Mouse (Mus musculus) hindbrain, postnatal 0 days (tissue): ENCODE data around the gene Cntd1. TPM values are rescaled to one million over a fixed set of nuclear protein-coding genes. Genes with fewer than 3 reads are reported as not detected.
A peak's percentile ranks its signal among the peaks of the same experiment; 100 is the strongest.

Experiments used
- ATAC-seq: fragments of 200-750 bp; cut with Nextera tagmentation; 2 replicates; pipeline ENCODE4 v1.8.0; 2017; ENCODE audit warnings: mild to moderate bottlenecking, moderate TSS enrichment, moderate library complexity
- DNase-seq: peaks from one replicate; pipeline ENCODE4 v3.0.0-alpha.2; 2015; ENCODE audit warnings: low spot score
- H3K27ac ChIP-seq: fragments of 300-500 bp; sonication (generic); 2 replicates; pipeline ENCODE4 v1.5.1; 2014; ENCODE audit warnings: mild to moderate bottlenecking
- H3K27me3 ChIP-seq: fragments of 300-500 bp; sonication (generic); 2 replicates; pipeline ENCODE4 v1.6.1; 2014; ENCODE audit warnings: low read length, mixed read lengths; ENCODE audit not compliant: insufficient read depth
- H3K36me3 ChIP-seq: fragments of 300-500 bp; sonication (generic); 2 replicates; pipeline ENCODE4 v1.6.1; 2014; ENCODE audit warnings: low read length, mixed read lengths; ENCODE audit not compliant: insufficient read depth
- H3K4me1 ChIP-seq: fragments of 300-500 bp; sonication (generic); 2 replicates; pipeline ENCODE4 v1.6.1; 2014; ENCODE audit warnings: antibody characterized with exemption, low read length, mixed read lengths; ENCODE audit not compliant: insufficient read depth
- H3K4me2 ChIP-seq: fragments of 300-500 bp; sonication (generic); 2 replicates; pipeline ENCODE4 v1.6.1; 2014; ENCODE audit warnings: low read depth, mild to moderate bottlenecking, low read length, moderate library complexity, mixed read lengths
- H3K4me3 ChIP-seq: fragments of 300-500 bp; sonication (generic); 2 replicates; pipeline ENCODE4 v1.5.1; 2014; ENCODE audit warnings: low read length
- H3K9ac ChIP-seq: fragments of 300-500 bp; sonication (generic); replicated peaks from 2 replicates; pipeline ENCODE4 v1.6.1; 2014; ENCODE audit warnings: mild to moderate bottlenecking, low read length, moderate library complexity, mixed read lengths
- H3K9me3 ChIP-seq: fragments of 300-500 bp; sonication (generic); 2 replicates; pipeline ENCODE4 v1.6.1; 2016; ENCODE audit warnings: low read length, mixed read lengths
- CTCF ChIP-seq: IDR thresholded peaks from 2 replicates; pipeline ENCODE4 v1.5.1; 2016; ENCODE audit warnings: antibody characterized with exemption, control low read depth, low read depth
- WGBS: fragments of 180-500 bp; shearing (Covaris S2); extraction: QIAGEN DNeasy Blood & Tissue Kit; methylation state at CpG from one replicate; pipeline ENCODE4 v1.1.7; 2014; 5-methylcytosine and 5-hydroxymethylcytosine counted together
- polyA plus RNA-seq: library from polyadenylated mRNA; unstranded; fragments of >200 nt; fragmentation: Nextera tagmentation; extraction: Ambion mirVana; gene quantifications from 2 replicates; pipeline ENCODE4 v1.2.1, GENCODE M21; 2015
- total RNA-seq: library from RNA; depleted of rRNA; stranded (reverse); fragments of >200 nt; gene quantifications from 2 replicates; pipeline ENCODE4 v1.2.3, GENCODE M21; 2014

Gene Cntd1
- total and polyA plus RNA-seq, 2 experiments from 2014 or later, result 0.10 to 0.66 TPM

DNA sequence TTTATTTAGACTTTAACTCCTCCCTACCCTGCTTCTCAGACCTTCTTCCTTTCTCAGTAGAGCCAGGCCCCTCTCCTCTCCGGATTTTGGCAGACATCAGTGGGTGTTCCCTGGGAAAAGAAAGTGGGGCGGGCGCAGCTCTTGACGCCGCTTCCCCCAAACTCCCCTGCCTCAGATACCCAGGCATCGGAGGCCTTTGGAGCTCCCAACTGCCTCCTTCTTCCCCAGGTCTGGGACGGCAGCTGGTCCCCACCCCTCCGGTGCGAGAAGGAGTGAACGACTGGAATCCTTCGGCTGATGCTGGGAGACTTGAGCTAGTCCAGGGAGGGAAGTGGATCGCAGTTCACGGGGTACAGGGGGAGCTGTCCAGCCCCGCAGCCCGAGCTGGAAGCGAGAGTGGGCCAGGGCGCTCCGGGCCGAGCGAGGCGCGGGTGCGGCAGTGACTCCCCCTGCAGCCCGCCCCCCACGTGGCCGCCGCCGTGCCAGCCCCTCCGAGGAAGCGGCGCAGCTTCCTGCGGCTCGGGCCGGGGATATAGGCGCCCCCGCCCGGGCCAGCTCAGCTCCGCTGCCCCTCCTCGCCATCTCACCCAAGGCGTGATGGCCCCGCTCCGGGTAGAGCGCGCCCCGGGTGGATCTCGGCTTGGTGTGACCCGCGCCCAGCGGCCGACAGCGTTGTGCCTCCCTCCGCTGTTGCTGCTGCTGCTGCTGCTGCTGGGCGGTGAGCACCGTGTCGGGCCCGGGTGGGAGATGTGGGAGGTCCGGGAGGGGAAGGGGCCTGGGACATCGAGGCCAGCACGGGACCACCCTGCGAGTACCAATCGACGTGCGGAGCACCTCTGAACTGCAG is 32.7 kb upstream of the Cntd1 start, which contains the start of gene Ramp2:
Ramp2 (plus strand) TSS at position 174 of the 847 bp plus-strand sequence.
- no peaks in the 10 kb centered on the region for H3K27me3 ChIP-seq
- DNase-seq, result peak; percentile 48
- H3K27ac ChIP-seq, result peak within 1 kb of the TSS; percentile 64
- H3K9me3 ChIP-seq, result no peaks in the 10 kb centered on the region
- peak within 1 kb of the TSS; percentile 67 for H3K9ac ChIP-seq
- peak within 1 kb of the TSS; percentile 95 for H3K4me2 ChIP-seq
- WGBS, result 2% methylated on average over 49 of the region's 63 CpGs
- 0 out of 2 replicates have a peak, but pooled peaks cover 4% of the 10 kb centered on the region for H3K4me1 ChIP-seq
- ATAC-seq, result peak; percentile 87
- 0 out of 2 replicates have a peak, but pooled peaks have one; percentile 1 for TF ChIP-seq CTCF
- peak within 1 kb of the TSS; percentile 66 for H3K4me3 ChIP-seq
- no peaks in the 10 kb centered on the region for H3K36me3 ChIP-seq

DNA sequence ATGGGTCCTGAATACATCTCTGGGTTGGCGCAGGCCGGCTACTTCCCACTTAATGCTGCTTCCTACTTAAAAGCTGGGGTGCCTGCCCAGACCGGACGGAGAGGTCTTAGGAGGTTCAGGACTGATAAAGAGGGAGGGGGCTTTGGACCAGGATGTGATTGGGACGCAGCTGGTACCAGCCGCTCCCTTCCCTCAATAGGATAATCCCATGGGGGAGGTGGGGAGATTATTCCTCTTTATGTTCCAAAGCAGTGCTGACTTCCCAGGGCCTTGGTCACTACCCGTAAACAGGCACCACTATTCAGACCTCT is 32.2 kb upstream of the Cntd1 start:
- WGBS, result 4% methylated on average over 7 of the region's 7 CpGs
- Histone ChIP-seq H3K9ac (peak overlapping the region; percentile 67), H3K9me3 (no peaks in the 10 kb centered on the region), H3K27me3 (no peaks in the 10 kb centered on the region), H3K27ac (peak overlapping the region; percentile 64), H3K36me3 (no peaks in the 10 kb centered on the region), H3K4me1 (0 out of 2 replicates have a peak, but pooled peaks cover 4% of the 10 kb centered on the region), H3K4me2 (peak overlapping the region; percentile 95), H3K4me3 (peak overlapping the region; percentile 66)
- ATAC-seq, result no peak; the same call in 1 of the 2 replicates
- DNase-seq, result no peak
- TF ChIP-seq CTCF, result no peak

DNA sequence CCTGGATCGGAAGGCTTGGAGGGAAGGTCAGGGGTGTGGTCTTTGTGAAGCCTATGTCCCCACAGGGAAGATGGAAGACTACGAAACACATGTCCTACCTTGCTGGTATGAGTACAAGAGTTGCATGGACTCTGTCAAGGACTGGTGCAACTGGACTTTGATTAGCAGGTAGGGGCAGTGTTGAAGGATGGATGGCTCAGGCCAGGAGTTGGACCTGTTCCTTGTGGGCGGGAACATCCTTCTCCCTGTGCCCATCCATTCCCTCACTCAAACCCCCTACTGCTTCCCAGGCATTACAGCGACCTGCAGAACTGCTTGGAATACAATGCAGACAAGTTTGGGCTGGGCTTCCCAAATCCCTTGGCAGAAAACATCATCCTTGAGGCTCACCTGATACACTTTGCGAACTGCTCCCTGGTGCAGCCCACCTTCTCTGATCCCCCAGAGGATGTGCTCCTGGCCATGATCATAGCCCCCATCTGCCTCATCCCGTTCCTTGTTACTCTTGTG is 31.2 kb upstream of the Cntd1 start:
- Histone ChIP-seq H3K27ac (peak overlapping the region; percentile 37; the same call in 1 of the 2 replicates), H3K27me3 (no peaks in the 10 kb centered on the region), H3K36me3 (no peaks in the 10 kb centered on the region), H3K4me3 (peak overlapping the region; percentile 66; the same call in 1 of the 2 replicates), H3K9ac (no peak overlapping the region), H3K9me3 (no peaks in the 10 kb centered on the region), H3K4me2 (peak overlapping the region; percentile 95), H3K4me1 (0 out of 2 replicates have a peak, but pooled peaks cover 4% of the 10 kb centered on the region)
- 83% methylated on average over 6 of the region's 6 CpGs for WGBS
- no peak for TF ChIP-seq CTCF
- ATAC-seq (no peak), DNase-seq (no peak)

DNA sequence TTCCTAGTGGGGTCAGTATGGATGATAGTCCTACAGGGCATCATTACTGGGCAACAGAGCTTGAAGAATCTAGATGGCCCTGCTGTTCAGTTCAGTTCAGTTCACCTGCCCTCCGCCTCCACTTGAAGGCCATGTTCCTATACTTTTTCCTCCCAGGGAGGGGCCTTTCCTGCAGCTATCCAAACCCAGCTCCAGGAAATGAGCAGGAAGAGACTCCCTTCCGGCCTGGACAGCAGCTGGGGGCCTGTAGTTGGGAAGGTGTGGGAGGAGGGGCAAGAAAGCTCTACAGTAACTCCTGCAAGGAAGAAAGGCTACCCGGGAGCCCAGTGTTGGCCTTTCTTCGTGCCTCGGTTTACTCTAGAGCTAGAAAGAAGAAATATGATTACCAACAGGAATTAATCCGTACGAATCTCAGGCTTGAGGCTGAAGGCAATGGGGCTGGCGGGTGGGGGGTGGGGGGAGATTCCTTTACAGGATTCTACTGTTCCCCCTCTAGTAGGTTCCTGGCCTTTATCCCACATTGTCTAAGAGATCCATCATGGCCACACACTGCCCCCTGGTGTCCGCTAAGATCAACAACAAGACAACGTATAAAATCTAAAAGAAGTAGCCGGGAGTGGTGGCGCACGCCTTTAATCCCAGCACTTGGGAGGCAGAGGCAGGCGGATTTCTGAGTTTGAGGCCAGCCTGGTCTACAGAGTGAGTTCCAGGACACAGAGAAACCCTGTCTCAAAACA is 30.4 kb upstream of the Cntd1 start:
- H3K4me2 ChIP-seq, result 0 out of 2 replicates have a peak overlapping the region, but pooled peaks have one; percentile 4
- 31% methylated on average over 14 of the region's 14 CpGs for WGBS
- H3K27ac ChIP-seq, result peak overlapping the region; percentile 41; the same call in 1 of the 2 replicates
- DNase-seq (peak; percentile 81), ATAC-seq (no peak)
- TF ChIP-seq CTCF, result peak; percentile 67
- H3K9ac ChIP-seq, result no peak overlapping the region
- no peaks in the 10 kb centered on the region for H3K27me3 ChIP-seq
- peaks cover 8% of the 10 kb centered on the region for H3K4me1 ChIP-seq
- H3K4me3 ChIP-seq, result no peak overlapping the region
- no peaks in the 10 kb centered on the region for H3K36me3 ChIP-seq
- H3K9me3 ChIP-seq, result no peaks in the 10 kb centered on the region

DNA sequence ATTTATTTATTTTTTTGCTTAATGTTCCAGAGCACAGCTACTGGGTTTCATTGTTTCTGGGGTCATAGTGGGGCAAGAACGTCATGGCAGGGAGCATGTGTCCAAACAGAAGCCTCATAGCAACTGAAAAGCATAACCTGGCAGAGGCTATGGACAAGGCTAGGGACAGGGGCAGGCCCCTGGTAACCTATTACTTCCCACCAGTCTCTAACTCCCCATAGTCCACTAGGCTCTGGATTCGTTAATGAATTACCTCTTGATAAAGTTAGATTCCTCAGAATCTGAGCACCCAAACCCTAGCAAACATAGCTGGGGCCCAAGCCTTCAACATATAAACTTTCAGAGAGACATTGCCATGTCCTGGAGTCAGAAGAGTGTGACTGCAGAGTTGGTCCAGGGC is 27.8 kb upstream of the Cntd1 start:
- H3K4me1 ChIP-seq, result peaks cover 14% of the 10 kb centered on the region
- DNase-seq (no peak), ATAC-seq (no peak)
- no peak overlapping the region for H3K4me3 ChIP-seq
- 66% methylated on average over 2 of the region's 2 CpGs for WGBS
- no peaks in the 10 kb centered on the region for H3K27me3 ChIP-seq
- H3K4me2 ChIP-seq, result no peak overlapping the region
- no peak overlapping the region for H3K27ac ChIP-seq
- no peak overlapping the region for H3K9ac ChIP-seq
- TF ChIP-seq CTCF, result no peak
- no peaks in the 10 kb centered on the region for H3K9me3 ChIP-seq
- no peaks in the 10 kb centered on the region for H3K36me3 ChIP-seq

DNA sequence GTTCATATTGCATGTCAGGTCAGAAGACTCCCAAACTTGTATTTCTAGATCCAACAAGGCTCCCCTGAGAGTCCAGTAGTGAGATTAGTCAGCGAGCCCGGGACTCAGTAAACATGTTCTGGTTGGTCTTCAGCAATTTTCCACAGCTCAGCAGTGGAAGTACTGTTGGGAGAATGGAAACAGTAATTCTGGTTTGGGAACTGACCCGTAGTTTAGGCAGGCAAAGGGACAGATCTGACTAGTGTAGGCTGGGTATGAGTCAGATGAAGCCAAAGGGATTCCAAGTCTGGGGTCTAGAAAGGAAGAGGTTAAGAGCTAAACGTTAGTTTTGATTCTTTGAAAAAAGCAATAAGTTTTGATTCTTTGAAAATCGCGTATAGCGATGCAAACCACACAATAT is 25.9 kb upstream of the Cntd1 start:
- no peak for TF ChIP-seq CTCF
- ATAC-seq, result no peak
- DNase-seq, result no peak
- WGBS, result 10% methylated on average over 7 of the region's 7 CpGs
- Histone ChIP-seq H3K4me1 (peaks cover 10% of the 10 kb centered on the region), H3K36me3 (0 out of 2 replicates have a peak, but pooled peaks cover 3% of the 10 kb centered on the region), H3K4me3 (peak overlapping the region; percentile 62), H3K9ac (peak overlapping the region; percentile 71), H3K27ac (peak overlapping the region; percentile 86; the same call in 1 of the 2 replicates), H3K4me2 (peak overlapping the region; percentile 97), H3K27me3 (no peaks in the 10 kb centered on the region), H3K9me3 (no peaks in the 10 kb centered on the region)
